Mouse (Mus musculus): ENCODE measurements around the gene Ankrd27. TPM values are rescaled to one million over a fixed set of nuclear protein-coding genes. Genes with fewer than 3 reads are reported as not detected.

Gene Ankrd27
- polyA plus RNA-seq, 1 experiment from 2014 or later = 19.3 TPM

- Histone ChIP-seq H3K4me1 (replicated peaks) (peaks cover 34% of the 10 kb centered on the region), H3K27me3 (no peaks in the 10 kb centered on the region), H3K9me3 (no peaks in the 10 kb centered on the region), H3K36me3 (peaks cover 19% of the 10 kb centered on the region), H3K27ac (no peak overlapping the region), H3K9ac (replicated peaks) (no peak overlapping the region), H3K4me3 (replicated peaks) (no peak overlapping the region), H3K4me2 (replicated peaks) (peak overlapping the region; percentile 1; the same call in 1 of the 2 replicates)
- 29% methylated on average over 13 of the region's 13 CpGs for WGBS
- ATAC-seq = no peak
These were observed 100.7 kb downstream of the Ankrd27 start for GRCm38 (mm10) chr7:35686756-35687155.

- ATAC-seq = 0 out of 2 replicates have a peak, but pooled peaks have one; percentile 21
- Histone ChIP-seq H3K9me3 (no peaks in the 10 kb centered on the region), H3K27ac (no peak overlapping the region), H3K27me3 (no peaks in the 10 kb centered on the region), H3K4me3 (replicated peaks) (no peak overlapping the region), H3K4me2 (replicated peaks) (peak overlapping the region; percentile 1), H3K36me3 (peaks cover 23% of the 10 kb centered on the region), H3K9ac (replicated peaks) (no peak overlapping the region), H3K4me1 (replicated peaks) (peaks cover 36% of the 10 kb centered on the region)
- 19% methylated on average over 10 of the region's 10 CpGs for WGBS
These were observed 101.2 kb downstream of the Ankrd27 start for GRCm38 (mm10) chr7:35687229-35687628.

- H3K9me3 ChIP-seq = no peaks in the 10 kb centered on the region
- H3K4me2 ChIP-seq (replicated peaks) = no peak overlapping the region
- peaks cover 36% of the 10 kb centered on the region for H3K4me1 ChIP-seq (replicated peaks)
- peaks cover 33% of the 10 kb centered on the region for H3K36me3 ChIP-seq
- no peaks in the 10 kb centered on the region for H3K27me3 ChIP-seq
- H3K9ac ChIP-seq (replicated peaks) = no peak overlapping the region; the same call in 1 of the 2 replicates
- WGBS = 45% methylated on average over 9 of the region's 9 CpGs
- no peak for ATAC-seq
- H3K27ac ChIP-seq = no peak overlapping the region
- no peak overlapping the region for H3K4me3 ChIP-seq (replicated peaks)
These were observed 102.2 kb downstream of the Ankrd27 start for GRCm38 (mm10) chr7:35688276-35688675.

Other genes starting within 250 kb of the Ankrd27 start
- 21.9 and 22.8 TPM in 2 replicates for gene Faap24, start 189.4 kb upstream of the Ankrd27 start, polyA plus RNA-seq (2015; fragmentation: Nextera tagmentation; extraction: Ambion mirVana)
- gene Cep89, start 189.2 kb upstream of the Ankrd27 start, polyA plus RNA-seq (2015; fragmentation: Nextera tagmentation; extraction: Ambion mirVana) = 36.2 and 38.3 TPM in 2 replicates
- gene Slc7a9, start 137.4 kb upstream of the Ankrd27 start, polyA plus RNA-seq (2015; fragmentation: Nextera tagmentation; extraction: Ambion mirVana) = 0.40 TPM in 1 of 2 replicates, not detected in the other
- 0.34 TPM in 1 of 2 replicates, not detected in the other for gene Tdrd12, start 48.5 kb upstream of the Ankrd27 start, polyA plus RNA-seq (2015; fragmentation: Nextera tagmentation; extraction: Ambion mirVana)
- gene Nudt19, start 29.9 kb upstream of the Ankrd27 start, polyA plus RNA-seq (2015; fragmentation: Nextera tagmentation; extraction: Ambion mirVana) = 61.9 TPM in 2 replicates
- gene Rgs9bp, start 662 bp upstream of the Ankrd27 start, polyA plus RNA-seq (2015; fragmentation: Nextera tagmentation; extraction: Ambion mirVana) = 0.05 and 0.13 TPM in 2 replicates
- 232 and 248 TPM in 2 replicates for gene Pdcd5, start 61.3 kb downstream of the Ankrd27 start, polyA plus RNA-seq (2015; fragmentation: Nextera tagmentation; extraction: Ambion mirVana)
- gene Dpy19l3, start 168.2 kb downstream of the Ankrd27 start, polyA plus RNA-seq (2015; fragmentation: Nextera tagmentation; extraction: Ambion mirVana) = 37.2 and 42.7 TPM in 2 replicates
- gene Zfp507, start 216.8 kb downstream of the Ankrd27 start, polyA plus RNA-seq (2015; fragmentation: Nextera tagmentation; extraction: Ambion mirVana) = 15.2 and 18.3 TPM in 2 replicates